Mouse (Mus musculus) hindbrain, embryonic 11.5 days (tissue): Measurements from ENCODE around the gene Prph2. TPM values are rescaled to one million over a fixed set of nuclear protein-coding genes. Genes with fewer than 3 reads are reported as not detected.

Experiments used
- ATAC-seq: fragments of 200-750 bp; cut with Nextera tagmentation; 2 replicates; pipeline ENCODE4 v1.8.0; 2017; ENCODE audit warnings: mild to moderate bottlenecking, moderate TSS enrichment, moderate library complexity; ENCODE audit not compliant: low FRiP score
- DNase-seq: peaks from one replicate; pipeline ENCODE4 v3.0.0-alpha.2; 2015; ENCODE audit warnings: low spot score
- H3K27ac ChIP-seq: fragments of 300-500 bp; sonication (generic); 2 replicates; pipeline ENCODE4 v1.5.1; 2014; ENCODE audit warnings: mild to moderate bottlenecking, low read depth, low read length
- H3K27me3 ChIP-seq: fragments of 300-500 bp; sonication (generic); 2 replicates; pipeline ENCODE4 v1.6.1; 2014; ENCODE audit warnings: mild to moderate bottlenecking, low read length, moderate library complexity, mixed read lengths; ENCODE audit not compliant: control insufficient read depth, insufficient read depth
- H3K36me3 ChIP-seq: fragments of 300-500 bp; sonication (generic); 2 replicates; pipeline ENCODE4 v1.6.1; 2014; ENCODE audit warnings: mild to moderate bottlenecking, low read length, moderate library complexity, mixed read lengths; ENCODE audit not compliant: control insufficient read depth, insufficient read depth
- H3K4me1 ChIP-seq: fragments of 300-500 bp; sonication (generic); replicated peaks from 2 replicates; pipeline ENCODE4 v1.6.1; 2014; ENCODE audit warnings: low read length, mixed read lengths; ENCODE audit not compliant: control insufficient read depth, insufficient read depth
- H3K4me2 ChIP-seq: fragments of 300-500 bp; sonication (generic); replicated peaks from 2 replicates; pipeline ENCODE4 v1.6.1; 2014; ENCODE audit warnings: mild to moderate bottlenecking, low read depth, low read length
- H3K4me3 ChIP-seq: fragments of 300-500 bp; sonication (generic); 2 replicates; pipeline ENCODE4 v1.5.1; 2014; ENCODE audit warnings: low read depth, low read length
- H3K9ac ChIP-seq: fragments of 300-500 bp; sonication (generic); 2 replicates; pipeline ENCODE4 v1.6.1; 2014; ENCODE audit warnings: low read depth, low read length
- H3K9me3 ChIP-seq: fragments of 300-500 bp; sonication (generic); 2 replicates; pipeline ENCODE4 v1.6.1; 2016; ENCODE audit warnings: low read length; ENCODE audit not compliant: control insufficient read depth
- WGBS: fragments of 180-500 bp; shearing (Covaris S2); extraction: QIAGEN DNeasy Blood & Tissue Kit; methylation state at CpG from one replicate; pipeline ENCODE4 v1.1.7; 2014; 5-methylcytosine and 5-hydroxymethylcytosine counted together
- polyA plus RNA-seq: library from polyadenylated mRNA; unstranded; fragments of >200 nt; fragmentation: Nextera tagmentation; extraction: Ambion mirVana; gene quantifications from 2 replicates; pipeline ENCODE4 v1.2.1, GENCODE M21; 2014

Prph2 gene
- polyA plus RNA-seq, 1 experiment from 2014 or later: not detected

DNA sequence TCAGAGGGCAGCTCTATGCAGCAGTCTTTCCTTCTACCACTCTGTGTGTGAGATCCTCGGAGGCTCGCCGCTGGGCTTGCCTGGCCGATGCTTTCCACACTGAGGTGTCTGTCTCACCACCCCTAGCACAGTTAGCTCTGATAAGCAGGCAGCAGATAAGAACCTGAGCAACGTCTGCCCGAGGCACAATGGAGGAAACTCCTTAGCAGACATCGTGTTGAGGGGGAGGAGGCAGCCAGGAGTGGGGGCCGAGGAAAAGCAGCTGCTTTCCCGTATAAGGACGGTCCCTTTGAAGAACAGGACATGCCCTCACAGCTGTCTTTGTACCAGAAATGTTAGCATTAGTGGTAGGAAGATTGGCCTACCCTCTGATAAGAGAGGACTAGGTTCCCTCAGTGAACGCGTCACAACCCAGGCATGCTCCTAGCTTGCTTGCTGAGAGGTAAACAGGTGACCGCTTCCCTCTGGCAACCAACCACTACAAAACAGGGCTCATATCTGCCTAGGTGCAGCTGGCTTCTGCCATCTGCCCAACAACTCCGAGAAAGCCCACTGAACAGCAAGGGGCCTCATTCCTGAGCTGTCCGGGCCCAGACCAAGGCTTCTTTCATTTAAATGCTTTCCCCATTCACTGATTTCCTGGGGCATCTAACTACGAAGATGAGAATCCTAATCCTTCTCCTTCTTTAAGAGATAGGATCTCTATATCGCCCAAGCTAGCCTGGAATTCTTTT lies 24.2 kb upstream of the Prph2 start:
- Histone ChIP-seq H3K9me3 (no peaks in the 10 kb centered on the region), H3K9ac (no peak overlapping the region), H3K4me3 (no peak overlapping the region), H3K4me2 (no peak overlapping the region), H3K36me3 (no peaks in the 10 kb centered on the region), H3K4me1 (0 out of 2 replicates have a peak, but pooled peaks cover 2% of the 10 kb centered on the region), H3K27me3 (no peaks in the 10 kb centered on the region), H3K27ac (no peak overlapping the region)
- DNase-seq (no peak), ATAC-seq (no peak)
- 62% methylated on average over 17 of the region's 17 CpGs for WGBS

DNA sequence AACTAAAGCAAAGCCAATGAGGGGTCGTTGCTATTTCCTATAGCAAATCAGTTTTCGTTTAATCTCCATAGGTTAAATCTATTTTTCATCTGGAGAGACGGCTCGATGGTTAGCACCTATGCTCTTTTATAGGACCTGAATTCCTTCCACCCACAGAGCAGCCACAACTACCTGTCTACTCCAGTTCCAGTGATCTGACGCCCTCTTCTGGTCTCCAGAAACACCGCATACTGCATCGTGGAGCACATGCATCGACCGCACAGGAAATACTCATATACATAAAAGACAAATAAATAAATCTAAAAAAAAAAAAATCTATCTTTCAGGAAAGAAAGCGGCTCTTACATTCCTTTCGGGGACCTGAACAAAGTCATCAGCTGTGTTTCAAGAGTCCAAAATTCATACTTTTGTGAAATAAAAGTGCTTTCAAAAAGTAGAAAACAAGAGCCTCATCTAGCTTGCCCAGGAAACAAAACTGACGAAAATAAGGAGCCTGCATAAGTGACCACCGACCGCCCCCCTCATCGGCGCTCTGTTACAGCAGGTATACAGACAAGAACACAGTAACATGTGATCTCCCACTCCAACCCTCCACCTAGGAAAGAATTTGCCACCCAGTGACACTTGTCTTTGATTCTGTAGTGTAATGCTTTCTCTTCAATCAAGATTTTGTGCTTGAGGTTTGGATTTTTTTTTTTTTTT lies 21.6 kb upstream of the Prph2 start:
- Histone ChIP-seq H3K9me3 (no peaks in the 10 kb centered on the region), H3K4me1 (peaks cover 13% of the 10 kb centered on the region), H3K36me3 (no peaks in the 10 kb centered on the region), H3K9ac (peak overlapping the region; percentile 66; the same call in 1 of the 2 replicates), H3K4me2 (peak overlapping the region; percentile 95), H3K27me3 (no peaks in the 10 kb centered on the region), H3K4me3 (peak overlapping the region; percentile 76; the same call in 1 of the 2 replicates), H3K27ac (peak overlapping the region; percentile 92)
- 37% methylated on average over 16 of the region's 16 CpGs for WGBS
- ATAC-seq (no peak), DNase-seq (peak; percentile 48)

DNA sequence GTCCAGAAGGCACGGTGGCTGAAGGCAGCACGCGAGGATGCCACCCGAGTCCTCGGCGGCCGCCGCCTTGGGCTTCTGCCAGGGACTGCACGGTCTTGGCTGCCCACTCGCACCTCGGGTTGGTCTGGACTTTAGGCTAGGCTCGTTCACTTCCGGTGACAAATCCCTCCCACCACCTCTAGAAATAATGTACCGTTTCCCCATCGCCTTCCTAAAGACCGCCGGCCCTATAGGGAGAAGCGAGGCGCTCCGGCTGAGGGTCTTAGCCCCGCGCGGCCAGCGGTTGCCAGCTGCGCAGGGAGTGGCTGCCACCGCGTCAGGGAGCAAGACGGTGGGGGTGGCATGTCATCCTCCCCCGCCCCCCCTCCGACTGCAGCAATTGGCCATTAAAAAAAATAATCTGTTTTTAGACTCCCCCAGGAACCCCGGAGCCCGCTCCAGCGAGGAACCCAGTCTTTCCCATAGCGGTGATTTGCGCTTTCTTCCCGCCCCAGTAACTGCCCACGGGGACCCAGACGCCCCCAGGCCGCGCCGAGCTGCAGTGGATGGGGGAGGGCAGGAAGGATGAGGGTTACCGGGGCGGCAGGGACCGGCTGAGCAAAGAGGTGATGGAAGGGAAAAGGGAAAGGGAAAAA lies 20.7 kb upstream of the Prph2 start:
- peak overlapping the region; percentile 66 for H3K9ac ChIP-seq
- H3K27ac ChIP-seq: peak overlapping the region; percentile 92
- DNase-seq (peak; percentile 81), ATAC-seq (peak; percentile 75)
- peaks cover 13% of the 10 kb centered on the region for H3K4me1 ChIP-seq
- H3K4me2 ChIP-seq: peak overlapping the region; percentile 95
- H3K36me3 ChIP-seq: no peaks in the 10 kb centered on the region
- H3K4me3 ChIP-seq: peak overlapping the region; percentile 76
- WGBS: under 1% methylated on average over 44 of the region's 44 CpGs
- H3K27me3 ChIP-seq: no peaks in the 10 kb centered on the region
- H3K9me3 ChIP-seq: no peaks in the 10 kb centered on the region

DNA sequence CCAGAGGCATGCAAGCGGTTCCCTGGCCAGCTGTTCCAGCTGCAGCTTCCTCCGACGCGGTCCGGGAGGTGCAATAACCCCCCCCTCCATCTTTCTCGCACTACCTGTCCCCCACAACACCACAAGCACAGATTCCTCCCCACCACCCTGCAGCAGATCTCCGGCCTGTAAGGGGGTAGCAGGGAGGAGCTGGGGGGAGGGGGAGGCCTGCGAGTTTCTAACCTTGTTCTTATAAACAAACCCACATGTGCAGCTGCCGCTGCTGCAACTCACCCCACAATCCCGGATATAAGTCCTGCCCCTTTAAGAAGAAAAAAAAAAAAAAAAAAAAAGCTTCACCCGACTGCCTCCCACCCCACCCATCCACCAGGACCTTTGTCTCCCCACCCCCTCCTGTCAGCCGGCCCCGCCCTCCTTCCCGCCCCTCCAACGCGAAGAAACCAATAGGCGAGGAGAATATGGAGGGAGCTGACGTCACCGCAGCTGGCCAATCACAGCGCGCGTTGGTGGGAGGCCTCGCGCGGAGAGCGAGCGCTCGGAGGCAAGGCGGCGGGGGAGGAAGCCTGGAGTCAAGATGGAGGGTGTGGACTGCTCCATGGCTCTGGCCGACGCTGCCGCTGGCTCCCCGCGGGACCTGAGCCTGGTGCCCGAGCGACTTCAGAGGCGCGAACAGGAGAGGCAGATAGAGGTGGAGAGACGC lies 20.0 kb upstream of the Prph2 start, which contains the start of gene Tbcc:
Tbcc (plus strand) TSS at position 569 of the 700 bp plus-strand sequence.
- Histone ChIP-seq H3K36me3 (no peaks in the 10 kb centered on the region), H3K4me3 (peak within 1 kb of the TSS; percentile 76), H3K27ac (peak within 1 kb of the TSS; percentile 92), H3K27me3 (no peaks in the 10 kb centered on the region), H3K9ac (peak within 1 kb of the TSS; percentile 85), H3K9me3 (no peaks in the 10 kb centered on the region), H3K4me2 (peak within 1 kb of the TSS; percentile 95), H3K4me1 (peaks cover 13% of the 10 kb centered on the region)
- ATAC-seq: peak; percentile 94
- 0% methylated on average over 35 of the region's 40 CpGs for WGBS
- peak; percentile 98 for DNase-seq

DNA sequence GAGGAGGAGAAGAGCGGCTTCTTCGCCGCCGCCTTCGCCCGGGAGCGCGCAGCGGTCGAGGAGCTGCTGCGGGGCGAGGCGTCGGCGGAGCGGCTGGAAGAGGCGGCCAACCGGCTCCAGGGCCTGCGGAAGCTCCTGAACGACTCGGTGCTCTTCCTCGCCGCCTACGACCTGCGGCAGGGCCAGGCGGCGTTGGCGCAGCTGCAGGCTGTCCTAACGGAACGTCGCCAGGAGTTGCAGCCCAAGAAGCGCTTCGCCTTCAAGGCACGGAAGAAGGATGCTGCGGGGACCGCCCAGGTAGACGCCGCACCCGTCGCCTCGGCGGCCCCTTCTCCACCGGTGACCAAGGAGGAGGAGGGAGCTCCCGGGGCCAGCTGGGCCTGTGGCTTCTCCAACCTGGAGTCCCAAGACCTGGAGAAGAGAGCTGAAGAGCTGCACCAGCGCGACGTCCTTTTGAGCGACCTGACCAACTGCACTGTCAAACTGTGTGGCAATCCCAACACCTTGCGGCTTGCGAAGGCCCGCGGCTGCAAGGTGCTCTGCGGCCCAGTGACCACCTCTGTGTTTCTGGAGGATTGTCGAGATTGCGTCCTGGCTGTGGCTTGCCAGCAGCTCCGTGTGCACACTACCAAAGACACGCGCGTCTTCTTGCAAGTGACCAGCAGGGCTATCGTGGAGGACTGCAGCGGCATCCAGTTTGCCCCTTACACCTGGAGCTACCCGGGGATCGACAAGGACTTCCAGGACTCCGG lies 19.2 kb upstream of the Prph2 start:
- peak overlapping the region; percentile 76 for H3K4me3 ChIP-seq
- H3K9ac ChIP-seq: peak overlapping the region; percentile 85
- ATAC-seq: peak; percentile 20; the same call in 1 of the 2 replicates
- no peaks in the 10 kb centered on the region for H3K9me3 ChIP-seq
- no peaks in the 10 kb centered on the region for H3K36me3 ChIP-seq
- DNase-seq: peak; percentile 49
- no peaks in the 10 kb centered on the region for H3K27me3 ChIP-seq
- peaks cover 13% of the 10 kb centered on the region for H3K4me1 ChIP-seq
- peak overlapping the region; percentile 94 for H3K4me2 ChIP-seq
- 2% methylated on average over 64 of the region's 64 CpGs for WGBS
- H3K27ac ChIP-seq: peak overlapping the region; percentile 49

DNA sequence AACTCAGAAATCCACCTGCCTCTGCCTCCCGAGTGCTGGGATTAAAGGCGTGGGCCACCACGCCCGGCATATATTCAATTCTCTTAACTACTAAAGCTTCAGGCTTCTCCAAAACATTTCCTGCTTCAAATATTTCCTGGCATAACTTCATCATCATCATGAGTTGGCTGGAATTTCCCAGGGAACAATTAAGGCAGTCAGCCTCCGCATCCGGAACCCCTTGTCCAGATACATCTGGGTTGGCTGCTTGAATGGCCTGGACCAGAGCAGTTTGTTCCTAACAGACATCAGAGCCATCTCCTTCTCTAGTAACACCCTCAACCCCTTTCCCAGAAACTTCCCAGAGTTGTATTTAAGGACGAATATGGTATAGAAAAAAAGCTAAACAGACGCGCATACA lies 14.8 kb upstream of the Prph2 start:
- H3K36me3 ChIP-seq: no peaks in the 10 kb centered on the region
- 94% methylated on average over 9 of the region's 9 CpGs for WGBS
- no peaks in the 10 kb centered on the region for H3K27me3 ChIP-seq
- no peak overlapping the region for H3K4me2 ChIP-seq
- peaks cover 11% of the 10 kb centered on the region for H3K4me1 ChIP-seq
- DNase-seq (no peak), ATAC-seq (no peak)
- H3K4me3 ChIP-seq: no peak overlapping the region
- no peak overlapping the region for H3K27ac ChIP-seq
- no peak overlapping the region for H3K9ac ChIP-seq
- no peaks in the 10 kb centered on the region for H3K9me3 ChIP-seq

DNA sequence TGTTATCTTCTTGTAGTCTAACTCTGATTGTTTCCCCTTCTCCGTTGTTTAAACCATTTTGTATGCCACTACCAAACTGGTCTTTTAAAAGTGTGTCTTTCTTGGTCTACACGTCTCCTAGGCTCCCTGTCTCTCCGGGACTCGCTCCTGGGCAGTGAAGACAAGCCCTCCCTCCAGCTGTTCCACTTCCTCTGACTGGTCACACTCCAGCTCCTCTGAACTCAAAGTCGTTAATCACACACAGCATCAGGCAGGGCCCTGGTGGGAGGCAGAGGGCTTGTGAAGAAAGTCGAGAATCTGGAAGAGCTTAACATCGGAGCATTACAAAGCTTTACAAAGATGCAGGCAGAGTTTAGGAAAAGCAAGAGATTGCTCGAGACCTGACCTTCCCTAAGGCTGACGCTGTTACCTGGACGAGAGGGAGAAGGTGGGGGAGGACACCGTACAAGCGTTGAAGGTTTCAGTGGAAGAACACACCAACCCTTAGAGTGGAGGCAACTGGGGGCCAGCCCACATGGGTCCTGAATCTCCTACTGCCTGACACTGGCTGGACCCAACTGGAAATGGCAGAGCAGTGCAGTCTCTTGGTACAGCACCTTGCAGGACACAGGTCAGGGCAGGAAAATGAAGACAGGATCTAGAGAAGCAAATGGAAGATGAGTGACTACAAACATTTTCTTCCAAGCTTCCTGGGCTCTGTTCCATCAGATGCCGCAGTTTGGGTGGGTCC lies 12.9 kb upstream of the Prph2 start:
- peaks cover 2% of the 10 kb centered on the region; the same call in 1 of the 2 replicates for H3K4me1 ChIP-seq
- ATAC-seq (no peak), DNase-seq (no peak)
- no peaks in the 10 kb centered on the region for H3K36me3 ChIP-seq
- no peaks in the 10 kb centered on the region for H3K9me3 ChIP-seq
- H3K4me2 ChIP-seq: no peak overlapping the region
- H3K27me3 ChIP-seq: no peaks in the 10 kb centered on the region
- H3K27ac ChIP-seq: no peak overlapping the region
- no peak overlapping the region for H3K4me3 ChIP-seq
- H3K9ac ChIP-seq: no peak overlapping the region
- WGBS: 46% methylated on average over 13 of the region's 13 CpGs
